Mouse (Mus musculus) heart, postnatal 0 days (tissue): ENCODE results near the gene Fxr2.

Experiments used
- CTCF ChIP-seq: IDR thresholded peaks from 2 replicates; pipeline ENCODE4 v1.5.1; 2016; ENCODE audit warnings: antibody characterized with exemption, control low read depth, low read depth
- EP300 ChIP-seq: IDR thresholded peaks from 2 replicates; pipeline ENCODE4 v1.6.1; 2016; ENCODE audit warnings: antibody characterized with exemption, low read depth

GRCm38 (mm10) chr11:69613553-69614256, 19.1 kb upstream of the Fxr2 start:
- no peak for TF ChIP-seq EP300
- TF ChIP-seq CTCF: peak; percentile 92
